Mouse (Mus musculus): ENCODE measurements around the gene 1300017J02Rik. TPM values are rescaled to one million over a fixed set of nuclear protein-coding genes. Genes with fewer than 3 reads are reported as not detected.

1300017J02Rik gene
- polyA plus RNA-seq, 1 experiment from 2014 or later, result 1.7 TPM

DNA sequence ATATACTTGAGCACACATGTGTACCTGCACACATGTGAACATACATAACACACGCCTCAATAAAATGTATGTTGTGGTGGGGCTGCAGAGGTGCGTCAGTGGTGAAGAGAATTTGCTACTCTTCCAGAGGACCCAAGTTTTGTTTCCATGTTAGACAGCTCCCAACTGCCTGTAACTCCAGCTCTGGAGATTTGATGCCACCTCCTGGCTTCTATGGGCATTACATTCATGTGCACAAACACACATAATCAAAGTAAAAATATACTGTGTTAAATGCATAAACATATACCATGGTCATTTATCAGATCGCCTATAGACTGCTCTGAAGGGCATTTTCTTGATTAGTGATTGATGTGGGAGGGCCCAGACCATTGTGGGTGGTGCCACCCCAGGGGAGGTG lies 2.2 kb downstream of the 1300017J02Rik start:
- Histone ChIP-seq H3K9me3 (replicated peaks) (no peaks in the 10 kb centered on the region), H3K27me3 (no peaks in the 10 kb centered on the region), H3K36me3 (peaks cover 9% of the 10 kb centered on the region; the same call in 1 of the 2 replicates), H3K4me2 (no peak overlapping the region), H3K4me1 (replicated peaks) (peaks cover 19% of the 10 kb centered on the region), H3K9ac (no peak overlapping the region), H3K27ac (no peak overlapping the region), H3K4me3 (no peak overlapping the region)
- no peak for ATAC-seq (replicated peaks; ENCODE audit: insufficient number of reproducible peaks, insufficient read depth, low FRiP score, low read depth)
- 46% methylated on average over 3 of the region's 3 CpGs for WGBS

DNA sequence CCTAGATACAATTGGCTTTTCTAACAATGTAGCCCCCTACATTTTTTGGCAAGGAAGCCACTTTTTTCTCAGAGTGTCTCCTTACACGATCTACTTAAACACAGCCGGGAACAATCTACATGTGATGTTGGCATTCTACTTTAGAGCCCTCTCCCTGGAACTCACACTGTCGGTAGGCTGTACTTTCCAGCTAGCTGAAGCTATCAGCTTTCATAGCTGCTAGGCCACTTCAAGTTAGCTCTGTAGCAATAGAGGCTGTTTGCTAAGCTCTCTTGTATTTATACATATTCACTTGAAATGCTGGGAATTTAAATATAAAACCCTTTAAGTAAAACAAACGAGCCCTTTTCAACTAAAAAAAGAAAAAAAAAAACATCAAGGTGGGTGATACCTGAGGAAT lies 2.6 kb downstream of the 1300017J02Rik start:
- no peak overlapping the region for H3K4me2 ChIP-seq
- ATAC-seq (replicated peaks; ENCODE audit: insufficient number of reproducible peaks, insufficient read depth, low FRiP score, low read depth), result no peak
- 62% methylated on average over 4 of the region's 4 CpGs for WGBS
- H3K27me3 ChIP-seq, result no peaks in the 10 kb centered on the region
- no peak overlapping the region for H3K9ac ChIP-seq
- H3K36me3 ChIP-seq, result 0 out of 2 replicates have a peak, but pooled peaks cover 5% of the 10 kb centered on the region
- H3K4me3 ChIP-seq, result no peak overlapping the region
- peaks cover 19% of the 10 kb centered on the region for H3K4me1 ChIP-seq (replicated peaks)
- H3K27ac ChIP-seq, result no peak overlapping the region
- H3K9me3 ChIP-seq (replicated peaks), result no peaks in the 10 kb centered on the region

DNA sequence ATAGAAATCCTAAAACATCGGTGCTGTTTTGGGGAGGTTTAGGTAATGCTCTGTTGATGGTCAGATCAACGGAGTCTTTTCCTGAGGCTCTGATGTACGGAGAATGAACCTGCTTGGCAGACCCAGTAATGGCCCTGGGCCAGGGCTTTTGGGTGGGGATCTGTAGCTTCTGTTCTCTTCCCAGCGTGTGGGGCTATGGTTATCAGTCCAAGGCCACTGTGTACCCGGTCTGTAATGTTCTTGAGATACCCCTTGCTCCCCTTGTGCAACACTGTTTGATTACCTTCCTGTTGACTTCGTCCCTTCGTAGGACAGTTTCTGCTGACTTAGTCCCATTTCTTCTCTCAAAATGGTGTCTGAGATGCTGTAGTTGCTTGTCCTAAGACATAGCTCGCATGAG lies 3.8 kb downstream of the 1300017J02Rik start:
- no peak overlapping the region for H3K4me2 ChIP-seq
- no peak overlapping the region for H3K9ac ChIP-seq
- 88% methylated on average over 8 of the region's 8 CpGs for WGBS
- H3K27me3 ChIP-seq, result no peaks in the 10 kb centered on the region
- no peaks in the 10 kb centered on the region for H3K9me3 ChIP-seq (replicated peaks)
- no peak overlapping the region for H3K4me3 ChIP-seq
- H3K27ac ChIP-seq, result no peak overlapping the region
- no peaks in the 10 kb centered on the region for H3K36me3 ChIP-seq
- peaks cover 10% of the 10 kb centered on the region for H3K4me1 ChIP-seq (replicated peaks)
- ATAC-seq (replicated peaks; ENCODE audit: insufficient number of reproducible peaks, insufficient read depth, low FRiP score, low read depth), result no peak

DNA sequence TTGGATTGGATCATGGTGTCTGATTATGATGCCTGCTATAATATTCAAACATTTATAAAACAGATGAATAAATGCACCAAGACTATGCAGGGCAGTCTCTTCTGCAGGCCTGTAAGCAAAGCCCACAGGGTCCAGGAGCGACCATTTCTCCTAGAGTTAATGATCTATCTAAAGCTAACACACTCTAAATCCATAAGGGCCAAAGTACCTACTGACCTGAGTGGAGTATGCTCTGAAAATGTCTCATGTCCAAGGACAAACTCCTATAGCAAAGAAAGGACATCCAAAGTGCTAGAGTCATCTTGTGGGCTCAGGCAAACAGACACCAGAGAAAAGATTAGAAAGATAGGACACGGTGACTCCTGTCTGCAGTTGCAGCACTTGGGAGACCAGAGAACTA lies 10.4 kb downstream of the 1300017J02Rik start:
- 72% methylated on average over 2 of the region's 2 CpGs for WGBS
- Histone ChIP-seq H3K27me3 (no peaks in the 10 kb centered on the region), H3K4me2 (no peak overlapping the region), H3K9me3 (replicated peaks) (no peaks in the 10 kb centered on the region), H3K9ac (no peak overlapping the region), H3K4me3 (no peak overlapping the region), H3K4me1 (replicated peaks) (no peaks in the 10 kb centered on the region), H3K27ac (no peak overlapping the region), H3K36me3 (no peaks in the 10 kb centered on the region)
- ATAC-seq (replicated peaks; ENCODE audit: insufficient number of reproducible peaks, insufficient read depth, low FRiP score, low read depth), result no peak

DNA sequence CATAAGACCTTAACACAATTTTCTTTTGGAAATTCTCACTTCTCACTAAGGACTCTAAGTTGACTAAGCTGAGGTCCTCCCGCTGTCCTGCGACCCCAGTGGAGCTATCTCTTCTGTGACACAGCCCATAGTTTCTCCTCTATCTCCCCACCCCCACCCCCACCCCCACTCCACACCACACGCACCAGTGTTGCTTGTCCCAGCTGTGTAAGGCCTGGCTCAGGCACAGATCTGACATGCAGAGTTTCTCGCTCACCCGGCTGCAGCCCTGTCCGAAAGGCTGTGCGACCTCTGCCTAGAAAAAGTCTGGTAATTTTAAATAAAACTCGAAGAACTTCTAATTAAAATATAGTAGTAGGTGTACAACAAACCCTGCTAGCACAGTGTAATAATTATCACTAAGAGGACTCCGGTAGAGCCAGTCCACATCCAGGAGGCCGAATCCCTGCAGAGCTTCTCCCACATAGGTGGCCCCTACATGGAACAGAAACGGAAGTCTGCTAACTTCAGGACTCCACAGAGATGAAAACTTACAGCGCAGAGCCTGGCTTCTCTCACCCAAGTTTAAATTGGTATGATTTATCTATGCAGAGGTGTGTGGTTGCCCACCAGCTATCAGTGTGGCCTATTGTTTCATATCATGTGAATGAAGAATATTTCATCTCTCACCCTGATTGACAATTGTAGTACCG lies 16.2 kb downstream of the 1300017J02Rik start:
- no peak for ATAC-seq (replicated peaks; ENCODE audit: insufficient number of reproducible peaks, insufficient read depth, low FRiP score, low read depth)
- H3K9ac ChIP-seq, result no peak overlapping the region
- no peaks in the 10 kb centered on the region for H3K36me3 ChIP-seq
- no peak overlapping the region for H3K4me3 ChIP-seq
- no peaks in the 10 kb centered on the region for H3K9me3 ChIP-seq (replicated peaks)
- 69% methylated on average over 13 of the region's 13 CpGs for WGBS
- H3K4me1 ChIP-seq (replicated peaks), result 0 out of 2 replicates have a peak, but pooled peaks cover 6% of the 10 kb centered on the region
- H3K27ac ChIP-seq, result no peak overlapping the region
- no peaks in the 10 kb centered on the region for H3K27me3 ChIP-seq
- no peak overlapping the region for H3K4me2 ChIP-seq

DNA sequence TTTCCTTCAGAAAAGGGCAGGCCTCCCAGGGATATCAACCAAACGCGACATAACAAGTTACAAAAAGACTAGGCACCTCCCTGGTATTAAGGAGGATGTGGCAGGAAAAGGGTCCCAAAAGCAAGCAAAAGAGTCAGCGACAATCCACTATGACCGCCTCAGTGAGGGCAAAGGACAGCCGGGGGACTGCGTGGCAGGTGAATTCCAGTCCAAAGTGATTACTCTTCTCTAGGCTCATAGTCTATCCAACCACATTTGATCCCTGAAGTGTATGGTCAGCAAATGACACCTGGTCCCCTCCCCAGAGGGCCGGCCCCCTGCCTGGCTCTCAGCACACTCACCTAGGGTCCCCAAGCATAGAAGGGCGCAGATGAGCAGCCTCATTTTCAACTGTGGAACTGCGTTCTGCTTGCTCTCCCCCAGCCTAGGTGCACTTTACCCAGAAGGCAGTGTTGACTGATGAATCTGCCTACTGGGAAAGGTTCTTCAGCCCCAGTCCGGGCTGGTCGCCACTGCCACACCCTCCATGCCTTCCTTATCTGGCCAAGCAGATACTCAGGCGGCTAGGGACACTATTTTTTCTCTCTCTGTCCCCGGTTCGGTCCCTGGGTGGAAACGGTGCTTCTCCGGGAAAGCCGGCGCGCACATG lies 16.9 kb downstream of the 1300017J02Rik start:
- Histone ChIP-seq H3K27ac (no peak overlapping the region), H3K4me2 (no peak overlapping the region), H3K36me3 (no peaks in the 10 kb centered on the region), H3K4me3 (no peak overlapping the region), H3K9ac (no peak overlapping the region), H3K27me3 (no peaks in the 10 kb centered on the region), H3K9me3 (replicated peaks) (no peaks in the 10 kb centered on the region), H3K4me1 (replicated peaks) (0 out of 2 replicates have a peak, but pooled peaks cover 6% of the 10 kb centered on the region)
- WGBS, result 61% methylated on average over 19 of the region's 19 CpGs
- ATAC-seq (replicated peaks; ENCODE audit: insufficient number of reproducible peaks, insufficient read depth, low FRiP score, low read depth), result no peak

DNA sequence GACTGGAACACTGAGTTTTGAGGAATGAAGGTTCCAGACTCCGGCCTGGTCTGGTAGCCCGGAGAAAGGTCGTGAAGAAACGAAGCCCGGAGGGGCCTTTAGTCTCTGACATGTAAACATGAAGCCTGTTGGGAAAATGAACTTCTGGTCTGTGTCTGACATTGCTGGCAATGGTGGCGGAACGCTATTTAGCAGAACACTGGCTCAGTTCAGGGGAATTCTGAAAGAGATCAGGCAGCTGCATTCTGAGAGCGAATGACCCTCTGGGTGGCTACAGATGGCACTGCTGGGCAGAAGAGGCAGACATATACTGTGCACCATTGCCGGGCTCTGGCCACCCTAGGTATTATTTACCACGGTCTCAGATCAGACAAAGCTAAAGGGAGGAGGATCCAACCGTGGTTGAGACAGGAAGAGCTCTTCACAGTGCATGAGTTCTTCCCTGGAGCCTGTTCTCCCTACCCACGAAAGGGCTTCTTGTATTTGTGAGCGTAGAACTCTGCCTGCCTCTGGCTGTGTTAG lies 17.9 kb downstream of the 1300017J02Rik start:
- H3K27me3 ChIP-seq, result no peaks in the 10 kb centered on the region
- 0 out of 2 replicates have a peak, but pooled peaks cover 6% of the 10 kb centered on the region for H3K4me1 ChIP-seq (replicated peaks)
- 73% methylated on average over 13 of the region's 13 CpGs for WGBS
- H3K4me3 ChIP-seq, result no peak overlapping the region
- H3K36me3 ChIP-seq, result no peaks in the 10 kb centered on the region
- no peak overlapping the region for H3K27ac ChIP-seq
- H3K9ac ChIP-seq, result no peak overlapping the region
- H3K4me2 ChIP-seq, result no peak overlapping the region
- ATAC-seq (replicated peaks; ENCODE audit: insufficient number of reproducible peaks, insufficient read depth, low FRiP score, low read depth), result no peak
- H3K9me3 ChIP-seq (replicated peaks), result no peaks in the 10 kb centered on the region

DNA sequence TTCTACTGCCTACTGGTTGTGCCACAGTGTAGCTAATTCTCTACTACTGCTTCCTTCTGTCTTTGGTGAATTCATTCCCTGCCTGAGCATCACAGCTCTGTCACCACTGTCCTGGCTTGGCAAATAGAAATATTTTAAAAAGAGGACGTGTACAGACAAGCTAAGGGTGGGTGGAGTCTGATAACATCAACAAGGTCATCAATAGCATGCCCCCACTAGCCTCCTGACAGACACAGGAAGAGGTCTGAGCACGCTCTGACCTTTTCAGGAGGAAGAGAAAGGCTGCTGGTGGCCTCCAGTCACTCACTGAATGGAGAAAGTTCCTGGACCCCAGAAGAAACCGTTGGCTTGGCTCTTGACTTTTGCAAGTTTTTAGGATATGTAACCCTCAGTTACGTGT lies 18.5 kb downstream of the 1300017J02Rik start:
- no peak for ATAC-seq (replicated peaks; ENCODE audit: insufficient number of reproducible peaks, insufficient read depth, low FRiP score, low read depth)
- 0 out of 2 replicates have a peak, but pooled peaks cover 6% of the 10 kb centered on the region for H3K4me1 ChIP-seq (replicated peaks)
- H3K4me3 ChIP-seq, result no peak overlapping the region
- H3K4me2 ChIP-seq, result no peak overlapping the region
- no peaks in the 10 kb centered on the region for H3K27me3 ChIP-seq
- H3K36me3 ChIP-seq, result no peaks in the 10 kb centered on the region
- no peak overlapping the region for H3K9ac ChIP-seq
- H3K9me3 ChIP-seq (replicated peaks), result no peaks in the 10 kb centered on the region
- H3K27ac ChIP-seq, result no peak overlapping the region
- 43% methylated on average over 4 of the region's 4 CpGs for WGBS

DNA sequence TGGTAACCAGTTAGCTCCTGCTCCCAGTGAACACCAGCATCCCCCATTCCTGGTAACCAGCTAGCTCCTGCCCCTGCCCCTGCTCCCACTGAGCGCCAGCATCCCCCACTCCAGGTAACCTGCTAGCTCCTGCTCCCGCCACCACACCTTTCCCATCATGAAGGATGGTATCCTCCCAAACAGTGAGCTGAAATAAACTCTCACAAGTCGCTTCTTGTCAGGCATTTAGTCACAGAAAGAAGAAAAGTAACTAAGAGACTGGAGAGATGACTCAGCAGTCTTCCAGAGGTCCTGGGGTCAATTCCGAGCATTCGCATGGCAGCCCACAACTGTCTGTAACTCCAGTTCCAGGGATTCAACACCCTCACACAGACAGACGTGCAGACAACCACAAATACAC lies 28.0 kb downstream of the 1300017J02Rik start:
- ATAC-seq (replicated peaks; ENCODE audit: insufficient number of reproducible peaks, insufficient read depth, low FRiP score, low read depth), result no peak
- no peaks in the 10 kb centered on the region for H3K36me3 ChIP-seq
- H3K4me1 ChIP-seq (replicated peaks), result no peaks in the 10 kb centered on the region
- H3K4me3 ChIP-seq, result no peak overlapping the region
- H3K9me3 ChIP-seq (replicated peaks), result no peaks in the 10 kb centered on the region
- no peaks in the 10 kb centered on the region for H3K27me3 ChIP-seq
- no peak overlapping the region for H3K4me2 ChIP-seq
- no peak overlapping the region for H3K9ac ChIP-seq
- H3K27ac ChIP-seq, result no peak overlapping the region
- WGBS, result 85% methylated on average over 6 of the region's 6 CpGs

DNA sequence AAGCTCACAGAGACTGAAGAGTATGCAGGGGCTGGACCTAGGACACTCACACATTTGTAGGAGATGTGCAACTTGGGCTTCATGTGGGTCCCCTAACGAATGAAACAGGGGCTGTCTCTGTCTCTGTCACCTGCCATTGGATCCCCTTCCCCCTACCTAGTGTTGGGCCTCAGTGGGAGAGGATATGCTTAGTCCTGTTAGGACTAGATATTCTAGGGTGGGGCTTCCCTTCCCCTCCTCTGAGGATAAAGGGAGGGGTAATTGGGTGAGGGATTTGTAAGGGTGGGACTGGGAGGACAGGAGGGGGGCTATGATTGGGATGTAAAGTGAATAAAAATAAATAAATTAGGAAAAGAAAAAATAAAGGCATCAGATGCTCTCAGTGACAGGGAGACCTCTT lies 29.2 kb downstream of the 1300017J02Rik start:
- Histone ChIP-seq H3K4me3 (no peak overlapping the region), H3K9me3 (replicated peaks) (no peaks in the 10 kb centered on the region), H3K4me1 (replicated peaks) (no peaks in the 10 kb centered on the region), H3K27me3 (no peaks in the 10 kb centered on the region), H3K4me2 (no peak overlapping the region), H3K9ac (no peak overlapping the region), H3K27ac (no peak overlapping the region), H3K36me3 (no peaks in the 10 kb centered on the region)
- ATAC-seq (replicated peaks; ENCODE audit: insufficient number of reproducible peaks, insufficient read depth, low FRiP score, low read depth), result no peak
- WGBS, result 67% methylated on average over 1 of the region's 1 CpGs

DNA sequence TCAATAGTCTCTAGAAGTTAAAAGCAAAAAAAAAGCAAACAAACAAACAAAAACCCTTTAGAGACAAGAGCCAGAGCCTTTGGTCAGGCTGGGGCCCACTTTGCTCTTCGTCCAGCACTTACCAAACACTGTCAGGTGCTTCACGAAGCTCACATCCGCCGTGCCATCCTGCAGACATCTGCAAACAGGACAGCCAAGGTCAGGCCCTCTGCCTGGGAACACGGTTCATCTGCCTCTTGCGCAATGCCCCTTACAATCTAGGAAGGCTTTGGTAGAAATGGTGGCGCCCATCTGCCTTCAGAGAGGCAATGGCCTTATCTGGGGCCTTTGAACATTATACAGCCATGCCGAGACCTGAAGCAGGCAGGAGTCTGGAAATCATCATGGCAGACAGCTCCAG lies 30.1 kb downstream of the 1300017J02Rik start:
- H3K4me3 ChIP-seq, result no peak overlapping the region
- WGBS, result 59% methylated on average over 8 of the region's 8 CpGs

DNA sequence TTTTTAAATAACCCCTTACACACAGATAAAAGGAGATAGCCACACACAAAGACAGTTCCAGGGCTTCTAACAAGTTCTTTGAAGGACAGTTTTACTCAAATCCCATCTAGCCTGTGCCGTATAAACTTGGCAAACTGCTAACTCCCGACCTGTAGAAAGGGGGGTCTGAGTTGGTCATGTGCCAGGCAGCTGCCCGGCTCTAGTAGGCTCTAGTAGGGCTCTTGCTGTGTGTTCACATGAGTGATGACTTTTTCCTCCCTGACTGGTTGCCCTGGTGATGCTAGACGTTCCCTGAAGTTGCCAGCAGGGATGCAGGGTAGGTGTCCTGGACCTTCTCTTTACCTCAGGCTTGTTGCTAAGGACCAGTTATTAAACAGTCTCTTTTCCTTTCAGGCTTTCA lies 33.8 kb downstream of the 1300017J02Rik start:
- ATAC-seq (replicated peaks; ENCODE audit: insufficient number of reproducible peaks, insufficient read depth, low FRiP score, low read depth), result no peak
- no peaks in the 10 kb centered on the region for H3K4me1 ChIP-seq (replicated peaks)
- 16% methylated on average over 4 of the region's 4 CpGs for WGBS

More for the DNA sequence above, 30.1 kb downstream of the 1300017J02Rik start:
- Histone ChIP-seq H3K9ac (no peak overlapping the region), H3K27ac (no peak overlapping the region), H3K27me3 (no peaks in the 10 kb centered on the region), H3K4me2 (no peak overlapping the region), H3K4me1 (replicated peaks) (no peaks in the 10 kb centered on the region), H3K9me3 (replicated peaks) (no peaks in the 10 kb centered on the region), H3K36me3 (no peaks in the 10 kb centered on the region)
- no peak for ATAC-seq (replicated peaks; ENCODE audit: insufficient number of reproducible peaks, insufficient read depth, low FRiP score, low read depth)

More for the DNA sequence above, 33.8 kb downstream of the 1300017J02Rik start:
- no peaks in the 10 kb centered on the region for H3K36me3 ChIP-seq
- H3K4me3 ChIP-seq, result no peak overlapping the region
- H3K9me3 ChIP-seq (replicated peaks), result no peaks in the 10 kb centered on the region
- no peak overlapping the region for H3K9ac ChIP-seq
- H3K4me2 ChIP-seq, result no peak overlapping the region
- no peaks in the 10 kb centered on the region for H3K27me3 ChIP-seq
- no peak overlapping the region for H3K27ac ChIP-seq

All from heart, embryonic 15.5 days (tissue).